Mouse (Mus musculus) R1 (cell line): ENCODE results near the gene Cyren.

ENCODE experiments used
- DNase-seq: peaks from one replicate; pipeline ENCODE4 v3.0.0-alpha.2; 2018; ENCODE audit warnings: low read depth, low spot score

Cyren gene

DNA sequence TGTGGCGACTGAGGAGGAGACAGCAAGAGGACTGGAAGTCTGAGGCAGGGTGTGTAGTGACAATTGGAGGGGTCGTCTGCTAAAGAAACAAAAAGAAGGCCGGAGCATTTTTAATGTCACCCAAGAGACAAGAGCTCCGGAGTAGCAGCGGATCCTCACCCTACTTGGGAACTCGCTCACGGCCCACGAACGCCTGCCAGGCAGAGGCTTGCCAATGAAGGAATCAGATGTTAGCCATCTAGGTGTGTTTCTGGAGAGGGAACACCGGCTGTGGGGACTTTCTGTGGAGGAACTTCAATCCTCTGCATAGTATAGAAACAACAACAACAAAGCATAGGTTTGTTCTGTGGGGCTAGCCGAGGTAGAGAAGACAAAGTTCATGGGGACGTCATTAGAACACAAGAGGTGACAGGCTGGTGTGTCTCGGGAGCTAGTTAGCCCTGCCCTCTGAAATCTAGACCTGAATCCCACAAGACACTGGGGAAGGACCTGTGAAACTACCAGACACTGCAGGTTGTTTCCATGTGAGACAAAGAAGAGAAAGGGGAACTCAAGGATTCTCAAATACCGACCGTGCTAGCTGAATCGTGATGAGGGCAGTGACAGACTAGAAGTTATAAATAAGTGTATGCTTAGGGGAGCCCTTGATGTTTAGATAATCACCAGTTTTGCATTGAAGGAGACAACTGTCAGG, 10.4 kb downstream of the Cyren start:
- DNase-seq, result no peak

DNA sequence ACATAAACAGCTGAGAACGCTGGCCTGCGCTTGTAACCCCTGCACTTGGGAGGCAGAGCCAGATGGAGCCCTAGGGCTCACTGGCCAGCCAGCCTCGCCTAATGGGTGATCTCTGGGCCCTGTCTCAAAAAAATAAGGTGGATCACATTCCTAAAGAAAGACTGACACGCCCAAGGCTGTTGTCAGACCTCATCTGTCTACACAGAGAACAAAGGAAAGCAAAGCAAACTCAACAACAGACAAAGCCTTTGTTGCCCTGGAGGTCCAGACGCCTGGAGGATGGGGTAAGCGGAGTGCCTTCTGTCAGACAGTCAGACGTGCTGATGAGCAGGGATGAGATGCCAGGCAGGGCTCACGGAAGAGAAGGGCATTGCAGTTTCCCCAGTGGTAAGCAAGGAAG, 11.1 kb downstream of the Cyren start:
- DNase-seq, result peak; percentile 82

DNA sequence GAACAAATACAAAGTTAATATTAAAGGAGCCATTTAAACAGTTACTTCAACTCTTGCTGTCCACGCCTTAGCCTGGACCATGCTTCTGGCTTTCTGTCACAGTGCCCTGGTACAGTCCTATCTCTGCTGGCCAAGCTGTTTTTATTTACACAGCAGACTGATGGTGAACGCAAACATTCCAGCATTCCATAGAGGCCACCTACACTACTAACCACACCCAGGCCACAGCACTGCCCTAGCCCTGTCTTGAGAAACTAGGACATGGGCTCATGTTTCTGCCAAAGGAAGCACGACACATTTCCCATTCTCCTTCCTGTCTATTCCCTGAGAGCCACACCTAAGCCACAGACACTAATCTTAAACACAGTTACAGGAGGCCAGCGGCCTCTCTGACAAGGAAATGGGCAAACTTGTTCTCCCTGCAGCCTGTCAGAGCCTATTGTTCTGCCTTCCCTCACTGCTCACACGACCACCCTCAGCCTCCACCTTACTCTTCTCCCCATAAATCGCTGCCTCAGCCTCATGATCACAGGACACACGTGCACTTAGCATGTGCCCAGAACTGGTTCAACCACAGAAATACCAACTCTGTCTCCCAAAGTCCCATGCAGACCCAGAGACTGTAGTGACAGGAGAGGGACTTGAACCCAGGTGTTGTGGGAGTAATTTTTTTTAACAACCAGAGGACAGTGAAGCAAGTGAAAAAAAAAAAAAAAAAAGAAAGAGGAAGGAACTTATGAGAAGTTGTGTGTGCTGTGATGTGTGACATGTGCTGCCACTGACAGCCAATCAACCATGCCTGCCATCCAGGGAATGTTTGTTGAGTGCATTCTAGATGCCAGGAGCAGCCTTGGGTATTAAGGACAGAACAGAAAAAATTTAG, 11.9 kb downstream of the Cyren start:
- DNase-seq, result no peak

DNA sequence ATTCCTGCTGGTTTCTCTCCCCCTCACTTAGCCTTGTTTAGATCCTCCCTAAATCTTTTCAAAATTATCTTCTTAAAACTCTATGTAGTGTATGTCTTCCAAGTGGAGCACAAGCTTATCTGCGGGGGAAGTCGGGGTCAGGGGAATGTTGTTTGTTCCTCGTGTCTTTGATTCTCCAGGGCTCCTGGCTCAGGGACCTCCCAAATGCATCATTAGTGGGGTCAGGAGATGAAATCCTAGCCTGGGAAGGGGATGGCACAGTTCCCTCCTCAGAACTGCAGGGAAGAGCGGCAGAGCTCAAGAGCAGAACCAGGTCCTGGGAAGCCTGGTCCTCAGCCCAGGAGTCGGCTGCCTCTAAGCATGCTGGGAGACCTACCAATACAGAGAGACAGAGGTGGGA, 12.6 kb downstream of the Cyren start:
- no peak for DNase-seq

DNA sequence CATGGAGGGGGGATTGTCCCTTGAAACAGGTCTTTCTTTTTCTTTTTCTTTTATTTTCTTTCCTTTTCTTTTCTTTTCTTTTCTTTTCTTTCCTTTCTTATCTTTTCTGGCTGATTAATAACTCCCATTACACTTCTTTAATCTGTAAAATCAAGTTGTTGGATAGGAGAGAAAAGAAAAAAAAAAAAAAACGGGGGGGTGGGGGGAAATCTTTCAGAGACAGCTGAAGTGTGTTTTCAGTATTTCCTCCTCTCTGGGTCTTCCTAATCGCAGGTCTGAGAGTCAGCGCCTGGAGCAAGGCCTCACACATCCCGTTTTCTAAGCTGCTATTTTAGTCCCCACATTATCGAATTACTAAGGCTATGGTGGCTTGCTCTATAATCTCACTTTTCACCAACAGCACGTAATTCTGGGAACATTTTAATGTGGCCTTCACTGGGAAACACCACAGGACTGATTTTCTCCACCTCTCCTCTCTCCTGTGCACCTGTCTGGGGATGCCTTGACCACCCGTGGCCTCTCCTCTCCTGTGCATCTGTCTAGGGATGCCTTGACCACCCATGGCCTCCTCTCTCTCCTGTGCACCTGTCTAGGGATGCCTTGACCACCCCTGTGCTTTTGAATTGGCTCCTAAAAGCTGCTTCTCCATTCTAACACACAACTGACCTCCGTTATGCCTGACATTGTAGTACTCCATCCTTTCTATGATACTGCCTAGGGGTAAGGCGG, 13.9 kb downstream of the Cyren start:
- no peak for DNase-seq

DNA sequence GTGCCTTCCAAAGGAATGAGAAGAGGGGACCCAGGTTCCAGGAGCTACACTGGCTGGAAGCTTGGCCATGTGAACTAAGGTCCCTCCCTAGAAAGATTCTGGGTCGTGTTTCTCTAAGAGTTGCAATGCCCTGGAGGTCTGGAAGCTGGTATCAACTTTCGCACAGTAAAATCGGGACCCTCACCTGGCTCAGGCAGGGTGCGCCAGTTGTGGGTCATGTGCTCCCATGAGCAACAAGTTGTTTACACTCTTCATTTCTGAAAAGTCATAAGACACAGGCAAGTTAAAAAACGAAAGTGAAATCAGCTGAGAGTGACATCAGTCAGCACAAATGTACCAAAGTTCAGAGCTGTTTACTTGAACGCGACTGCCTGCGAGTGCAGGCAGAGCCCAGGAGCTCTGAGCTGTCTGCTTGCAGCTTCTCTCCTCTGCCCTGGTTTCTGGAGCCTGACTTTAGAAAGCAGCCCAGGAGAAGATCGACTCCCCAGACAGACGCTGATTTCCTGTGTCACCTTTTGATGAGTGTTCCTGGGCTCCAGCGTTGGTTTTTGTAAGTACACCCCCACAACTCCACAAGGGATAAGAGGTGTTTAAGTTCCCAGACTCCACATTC, 15.0 kb downstream of the Cyren start, which contains the start of gene Tmem140:
Tmem140 (plus strand) TSS at position 356 of the 613 bp plus-strand sequence.
- DNase-seq, result no peak

DNA sequence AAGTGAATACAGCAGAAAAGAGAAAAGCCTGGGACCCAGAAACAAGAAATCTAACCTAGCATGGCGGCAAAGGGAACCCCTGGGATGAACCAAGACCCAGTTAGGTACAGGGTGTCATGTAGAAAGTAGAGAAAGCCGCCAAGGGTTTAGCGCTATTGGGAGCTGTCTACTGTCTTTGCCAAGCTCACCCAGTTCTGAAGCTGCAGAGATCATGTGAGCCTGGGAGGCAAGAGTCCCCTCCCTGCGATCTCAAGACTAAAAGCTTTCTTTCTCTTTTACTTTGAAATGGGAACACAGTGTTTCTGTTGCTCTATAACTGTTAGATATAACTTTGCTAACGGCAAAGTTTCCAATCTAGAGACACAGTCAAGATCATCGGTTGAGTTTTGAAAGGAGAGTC, 15.5 kb downstream of the Cyren start:
- no peak for DNase-seq

DNA sequence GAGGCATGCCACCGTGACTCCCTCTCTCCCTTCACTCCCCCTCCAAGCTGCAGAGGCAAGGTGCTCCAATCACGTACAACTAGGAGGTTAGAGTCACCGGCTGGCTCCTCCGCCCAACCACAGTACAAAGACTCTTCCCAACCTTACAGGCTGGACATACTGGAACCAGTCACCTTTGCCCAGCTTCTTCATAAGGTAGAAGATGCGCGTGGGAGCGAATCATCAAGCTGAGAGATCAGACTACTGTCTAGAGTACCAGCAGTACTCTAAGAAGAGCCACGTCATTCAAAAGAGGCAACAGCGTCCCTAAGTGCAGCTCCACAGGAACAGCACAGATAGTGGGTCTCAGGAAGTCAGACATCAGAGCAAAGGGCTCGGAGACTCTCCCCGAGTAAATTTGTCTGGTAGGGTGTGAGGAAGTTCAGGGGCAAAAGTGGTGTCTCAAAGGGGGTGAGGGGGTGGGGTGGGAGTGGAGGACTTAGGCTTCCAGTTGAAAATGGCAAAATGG, 16.3 kb downstream of the Cyren start:
- DNase-seq, result no peak

DNA sequence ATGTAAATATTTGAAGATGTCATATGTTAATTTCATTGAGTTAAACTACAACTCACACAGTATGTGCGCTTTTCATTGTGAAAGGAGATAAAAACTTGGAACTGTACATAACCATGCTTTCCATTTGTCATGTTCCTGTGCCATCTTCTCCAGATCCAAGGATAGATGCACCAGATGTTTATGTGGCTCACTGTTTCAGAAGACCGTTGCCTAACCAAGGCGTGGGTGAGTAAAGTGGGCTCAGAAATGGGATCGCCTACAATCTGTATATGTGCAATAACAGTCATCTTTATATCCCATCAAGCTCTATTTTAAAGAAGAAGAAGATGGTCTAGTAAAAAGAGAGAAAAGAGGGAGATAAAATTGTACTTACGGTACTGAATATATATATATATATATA, 45.5 kb downstream of the Cyren start:
- DNase-seq, result no peak

DNA sequence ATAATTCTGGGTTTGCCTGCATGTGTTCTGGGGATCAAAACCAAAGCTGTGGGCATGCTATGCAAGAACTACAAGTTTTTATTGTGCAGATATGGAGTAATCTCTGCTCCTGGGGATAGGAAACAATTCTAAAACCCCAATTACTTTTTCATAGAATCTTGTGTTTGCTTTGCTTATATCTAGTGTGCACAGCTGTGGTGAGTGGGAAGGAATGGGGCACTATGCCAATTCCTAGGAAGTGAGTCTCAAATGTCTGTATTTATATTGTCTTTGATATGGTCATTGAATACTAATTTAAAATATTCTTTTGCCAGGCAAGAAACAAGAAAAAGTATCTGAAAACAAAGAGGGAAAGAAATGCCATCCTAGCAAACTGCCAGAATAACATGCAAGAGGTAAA, 53.5 kb downstream of the Cyren start:
- no peak for DNase-seq
